Mouse (Mus musculus): ENCODE data around the gene Gm16253. TPM values are rescaled to one million over a fixed set of nuclear protein-coding genes. Genes with fewer than 3 reads are reported as not detected.

The Gm16253 gene
- total RNA-seq (2021), result 1 to 10 TPM in 1 of 2 experiments, under 1 TPM in 1; 0.70 to 1.1 TPM
- long read RNA-seq, experiment 1, result 0 reads
- long read RNA-seq, experiment 2, partial matches to known transcripts, result 0 of 2 reads
- long read RNA-seq, experiment 2, other reads (novel, unspliced or antisense), result 2 of 2 reads

- peak; percentile 86 for DNase-seq
These were observed at the start of gene Gm16253 for GRCm38 (mm10) chr3:96576690-96577541. Gene Gm16253 (plus strand): TSS chr3:96576984.

- no peak for DNase-seq
These were observed 48.3 kb upstream of the Gm16253 start for GRCm38 (mm10) chr3:96528506-96528905.

DNA sequence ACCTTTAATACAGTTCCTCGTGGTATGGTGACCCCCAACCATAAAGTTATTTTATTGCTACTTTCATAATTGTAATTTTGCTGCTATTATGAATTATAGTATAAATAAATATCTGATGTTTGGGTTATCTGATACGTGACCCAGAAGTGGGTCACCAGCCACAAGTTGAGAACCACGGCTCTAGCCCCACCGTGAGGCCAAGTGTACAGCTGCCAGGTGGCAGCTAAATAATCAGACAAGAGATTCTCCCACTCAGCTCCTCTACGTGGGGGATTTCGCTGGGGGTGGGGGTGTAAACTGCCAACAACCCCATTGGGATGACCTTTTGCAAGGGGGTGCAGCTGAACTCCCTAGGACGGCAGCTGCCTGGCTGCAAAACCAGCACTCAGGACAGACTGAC lies 44.7 kb upstream of the Gm16253 start:
- no peak for DNase-seq

- DNase-seq, result no peak
These were observed 42.5 kb upstream of the Gm16253 start for GRCm38 (mm10) chr3:96534300-96534699.

DNA sequence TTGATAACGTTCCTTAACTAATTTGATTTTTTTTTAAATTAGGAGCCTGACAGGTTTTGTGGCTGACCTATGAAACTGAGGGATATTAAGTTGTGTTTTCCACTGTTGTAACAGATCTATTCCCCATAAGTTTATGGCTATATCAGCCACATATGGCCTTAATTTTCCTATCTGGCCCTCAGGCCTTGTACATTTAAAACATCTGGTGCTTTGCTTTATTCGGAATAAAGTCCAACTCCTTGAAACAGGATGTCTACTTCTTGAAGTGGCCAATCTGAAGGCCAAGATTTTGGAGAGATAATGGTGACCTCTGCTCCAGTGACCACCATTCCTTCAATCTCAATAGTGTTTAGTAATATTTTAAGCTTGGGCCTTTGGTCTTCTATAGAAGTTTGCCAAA lies 37.5 kb upstream of the Gm16253 start:
- no peak for DNase-seq

GRCm38 (mm10) chr3:96540740-96541139 lies 36.0 kb upstream of the Gm16253 start:
- no peak for DNase-seq

- DNase-seq, result no peak
These were observed 35.3 kb upstream of the Gm16253 start for GRCm38 (mm10) chr3:96541328-96542078.

DNA sequence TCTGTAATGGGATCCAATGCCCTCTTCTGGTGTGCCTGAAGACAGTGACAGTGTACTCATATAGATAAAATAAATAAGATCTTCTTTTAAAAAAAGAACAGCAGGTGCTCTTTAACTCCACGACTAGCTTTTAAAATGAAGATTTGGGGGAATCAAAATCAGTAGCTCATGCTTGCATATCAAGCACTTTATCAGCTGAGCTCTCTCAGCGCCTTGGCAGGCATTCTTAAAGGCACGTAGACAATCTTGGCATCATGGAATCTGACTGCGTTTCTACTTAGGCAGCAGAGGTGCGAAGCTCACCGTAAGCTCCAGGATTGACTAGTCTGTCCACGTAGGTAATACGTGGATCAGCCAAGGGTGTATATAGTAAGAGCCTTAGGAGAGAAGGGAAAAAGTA lies 34.2 kb upstream of the Gm16253 start:
- no peak for DNase-seq

GRCm38 (mm10) chr3:96543345-96543744 lies 33.4 kb upstream of the Gm16253 start:
- no peak for DNase-seq

DNA sequence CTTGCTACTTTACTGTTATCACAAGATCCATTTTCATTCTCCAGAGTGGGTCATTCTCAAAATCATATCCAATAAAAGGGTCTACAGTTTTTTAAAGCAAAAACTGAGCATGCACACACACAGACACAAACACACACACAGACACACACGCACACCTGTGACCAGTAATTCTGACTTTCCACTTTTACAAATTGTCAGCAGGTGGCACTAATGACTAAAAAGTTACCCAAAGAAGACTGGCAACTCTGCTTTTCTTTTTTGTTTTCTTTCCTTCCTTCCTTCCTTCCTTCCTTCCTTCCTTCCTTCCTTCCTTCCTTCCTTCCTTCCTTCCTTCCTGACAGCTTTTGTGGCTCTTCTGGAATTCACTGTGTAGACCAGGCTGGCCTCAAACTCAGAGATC lies 31.2 kb upstream of the Gm16253 start:
- no peak for DNase-seq

DNA sequence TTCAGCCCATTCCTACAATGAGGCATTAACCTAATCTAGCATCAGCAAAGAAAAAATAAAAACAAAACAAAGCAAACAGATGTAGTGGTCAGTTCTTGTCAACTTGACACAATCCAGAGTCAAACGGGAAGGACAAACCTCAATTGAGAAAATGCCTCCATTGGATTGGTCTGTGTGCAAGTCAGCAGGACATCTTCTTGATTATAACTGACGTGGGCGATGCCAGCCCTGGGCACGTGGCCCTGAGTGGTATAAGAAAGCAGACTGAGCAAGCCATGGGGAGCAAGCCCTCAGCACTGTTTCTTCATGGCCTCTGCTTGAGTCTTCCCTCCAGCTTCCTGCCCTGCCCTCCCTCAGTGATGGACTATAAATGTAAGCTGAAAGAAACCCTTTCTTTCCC lies 29.9 kb upstream of the Gm16253 start:
- DNase-seq, result no peak

- DNase-seq, result peak; percentile 89
These were observed 29.3 kb upstream of the Gm16253 start for GRCm38 (mm10) chr3:96547389-96547960.

DNA sequence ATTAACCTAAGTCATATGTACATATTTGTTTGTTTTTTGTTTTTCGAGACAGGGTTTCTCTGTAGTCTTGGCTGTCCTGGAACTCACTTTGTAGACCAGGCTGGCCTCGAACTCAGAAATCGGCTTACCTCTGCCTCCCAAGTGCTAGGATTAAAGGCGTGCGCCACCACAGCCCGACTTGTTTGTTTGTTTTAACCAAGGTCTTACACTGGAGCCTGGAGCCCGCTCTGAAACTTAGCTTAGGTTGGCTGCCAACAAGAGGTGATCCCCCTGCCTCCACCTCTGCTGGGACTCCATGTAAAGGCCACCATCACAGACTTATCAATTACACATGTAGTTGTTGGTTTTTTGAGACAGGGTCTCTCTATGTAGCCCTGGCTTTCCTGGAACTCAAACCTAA lies 28.0 kb upstream of the Gm16253 start:
- DNase-seq, result no peak

GRCm38 (mm10) chr3:96549346-96549745 lies 27.4 kb upstream of the Gm16253 start:
- DNase-seq, result no peak

GRCm38 (mm10) chr3:96551203-96551602 lies 25.6 kb upstream of the Gm16253 start:
- DNase-seq, result no peak

DNA sequence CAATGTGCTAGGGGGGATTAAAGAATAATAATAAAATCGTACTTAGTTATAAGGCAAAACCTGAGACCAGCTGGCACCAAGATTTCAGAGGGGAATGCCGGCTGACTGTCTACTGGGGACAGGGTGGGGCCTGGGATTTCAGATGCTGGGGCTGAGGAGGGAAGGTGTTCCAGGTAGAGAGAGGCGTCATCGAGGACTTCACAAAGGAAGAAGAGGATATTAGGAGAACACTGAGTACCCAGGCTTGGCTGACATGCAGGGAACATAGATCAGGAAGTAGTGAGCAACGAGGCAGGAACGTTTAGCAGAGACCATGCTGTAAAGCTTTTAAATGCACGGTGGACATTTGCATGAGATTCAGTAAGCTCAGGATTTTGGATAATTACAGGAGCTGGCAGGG lies 24.9 kb upstream of the Gm16253 start:
- no peak for DNase-seq

DNA sequence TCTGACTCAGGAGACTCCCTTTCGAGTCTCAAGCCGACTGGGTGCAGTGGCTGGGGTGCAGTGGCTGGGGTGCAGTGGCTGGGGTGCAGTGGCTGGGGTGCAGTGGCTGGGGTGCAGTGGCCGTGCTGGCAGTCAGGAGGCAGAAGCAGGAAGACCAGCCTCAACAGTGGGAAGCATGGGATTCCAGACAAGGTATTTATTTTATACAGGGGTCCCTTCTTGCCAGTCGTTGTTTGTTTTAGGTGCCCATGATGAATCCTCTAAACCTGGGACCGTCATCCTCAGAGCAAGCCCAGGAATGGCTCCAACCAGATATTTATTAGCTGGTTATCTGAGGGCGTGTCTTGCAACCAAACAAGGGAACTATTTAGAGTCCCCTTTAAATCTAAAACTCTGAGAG lies 23.2 kb upstream of the Gm16253 start:
- no peak for DNase-seq

DNA sequence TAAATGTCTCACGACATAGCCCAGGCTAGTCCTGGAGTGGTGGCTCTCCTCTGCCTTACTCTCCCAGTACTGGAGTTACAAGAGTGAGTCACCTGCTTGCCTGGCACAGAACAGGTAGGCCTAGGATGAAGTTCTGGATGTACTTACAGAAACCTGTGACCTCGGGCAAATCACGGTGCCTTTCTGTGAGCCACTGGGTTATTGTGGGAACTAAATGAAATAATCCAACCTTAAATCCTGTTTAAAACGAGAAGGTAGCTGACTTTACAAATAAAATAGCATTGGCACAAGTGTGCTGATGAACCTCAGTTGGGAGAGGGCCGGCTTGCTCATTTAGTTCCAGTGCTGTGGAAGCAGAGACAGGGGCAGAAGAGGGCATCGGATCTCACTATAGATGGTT lies 22.5 kb upstream of the Gm16253 start:
- no peak for DNase-seq

- peak; percentile 77 for DNase-seq
These were observed 21.7 kb upstream of the Gm16253 start for GRCm38 (mm10) chr3:96555041-96555596.

DNA sequence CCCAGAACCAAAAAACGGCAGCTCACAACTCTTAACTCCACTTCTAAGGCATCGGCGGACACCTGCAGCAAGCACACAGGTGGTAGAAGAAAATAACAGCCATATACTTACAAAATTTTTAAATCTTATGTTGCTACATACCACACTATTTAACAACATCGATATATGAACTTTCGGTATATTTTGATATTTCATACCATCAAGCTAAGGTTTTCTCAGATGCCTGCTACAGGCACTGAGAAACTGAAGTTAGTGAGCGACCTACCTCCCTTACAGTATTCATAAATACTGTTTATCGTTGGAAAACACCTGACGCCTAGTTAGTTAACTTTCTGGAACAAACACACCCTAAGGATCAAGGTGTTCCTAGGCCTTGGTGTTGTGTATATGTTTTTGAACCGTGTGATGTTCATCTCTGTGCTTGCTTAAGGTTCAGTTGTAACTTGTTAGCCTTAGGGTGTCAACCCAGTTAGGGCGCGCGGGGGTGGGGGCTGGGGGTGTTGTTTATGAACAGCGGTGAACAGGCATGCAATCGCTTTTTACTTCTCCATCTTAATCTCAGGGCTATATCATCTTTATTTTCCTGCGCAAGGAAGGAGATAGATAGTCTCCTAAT lies 20.7 kb upstream of the Gm16253 start:
- DNase-seq, result no peak

GRCm38 (mm10) chr3:96556651-96557635 lies 19.8 kb upstream of the Gm16253 start:
- no peak for DNase-seq
